Mouse (Mus musculus) adipose tissue, adult 10 weeks (tissue): Measurements from ENCODE around the gene Jmjd7. TPM values are rescaled to one million over a fixed set of nuclear protein-coding genes. Genes with fewer than 3 reads are reported as not detected.

Source experiments
- polyA plus RNA-seq: library from polyadenylated mRNA; stranded (reverse); fragments of 350-450 nt; fragmentation: Illumina TruSeq; extraction: RNeasy Lipid Tissue Mini Kit (QIAGEN cat#74804); gene quantifications from one replicate; pipeline ENCODE4 v1.2.3, GENCODE M21; 2014; ENCODE audit warnings: low read depth, low replicate concordance

The Jmjd7 gene
- 7.0 TPM for polyA plus RNA-seq

DNA sequence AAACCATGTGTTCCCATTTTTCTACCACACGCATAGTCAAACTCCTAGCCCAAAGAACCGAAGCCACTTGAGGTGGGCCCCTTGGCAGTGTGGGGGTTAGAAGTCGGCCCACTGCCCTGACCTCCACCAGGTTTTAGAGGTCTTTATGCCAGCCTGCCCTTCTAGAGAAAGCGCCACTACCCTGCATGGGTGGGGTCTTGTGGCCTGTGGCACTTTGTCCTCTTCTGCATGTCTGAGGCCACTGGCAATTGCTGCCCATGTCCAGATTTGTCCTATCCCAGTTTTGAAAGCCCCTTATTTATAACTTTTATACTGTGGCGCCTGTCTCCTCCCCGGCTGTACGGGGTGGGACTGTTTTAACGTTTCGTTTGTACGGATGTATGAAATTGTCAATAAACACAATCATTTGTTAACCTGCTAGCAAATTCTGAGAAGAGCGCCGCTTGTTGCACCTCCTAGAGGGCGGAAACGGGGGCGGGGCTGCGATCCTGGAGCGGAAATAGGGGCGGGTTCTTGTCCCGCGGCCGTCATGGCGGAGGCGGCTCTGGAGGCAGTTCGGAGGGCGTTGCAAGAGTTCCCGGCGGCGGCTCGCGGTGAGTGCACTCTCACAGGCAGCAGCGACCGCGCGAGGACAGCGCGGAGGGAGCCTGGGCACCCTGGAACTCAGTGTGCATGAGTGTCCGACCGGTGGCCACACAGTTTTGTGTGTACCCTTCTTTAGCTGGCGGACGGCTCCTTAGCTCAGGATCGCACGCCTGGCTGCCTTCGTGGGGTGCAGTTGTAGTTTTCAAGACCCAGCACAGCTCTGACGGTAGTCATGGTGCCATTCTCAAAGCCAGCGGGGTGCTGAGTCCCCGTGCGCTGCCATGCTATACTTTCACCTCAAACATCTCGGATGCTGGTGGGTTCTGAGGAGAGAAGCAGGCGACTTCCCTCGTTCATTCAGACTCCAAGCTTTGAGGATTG is at the start of gene Jmjd7, which contains the start of gene Gm28042:
Gene Jmjd7, plus strand, starts transcription at position 500 of the 966 bp plus-strand sequence.
Gene Gm28042, plus strand, starts transcription at position 510 of the 966 bp plus-strand sequence.

DNA sequence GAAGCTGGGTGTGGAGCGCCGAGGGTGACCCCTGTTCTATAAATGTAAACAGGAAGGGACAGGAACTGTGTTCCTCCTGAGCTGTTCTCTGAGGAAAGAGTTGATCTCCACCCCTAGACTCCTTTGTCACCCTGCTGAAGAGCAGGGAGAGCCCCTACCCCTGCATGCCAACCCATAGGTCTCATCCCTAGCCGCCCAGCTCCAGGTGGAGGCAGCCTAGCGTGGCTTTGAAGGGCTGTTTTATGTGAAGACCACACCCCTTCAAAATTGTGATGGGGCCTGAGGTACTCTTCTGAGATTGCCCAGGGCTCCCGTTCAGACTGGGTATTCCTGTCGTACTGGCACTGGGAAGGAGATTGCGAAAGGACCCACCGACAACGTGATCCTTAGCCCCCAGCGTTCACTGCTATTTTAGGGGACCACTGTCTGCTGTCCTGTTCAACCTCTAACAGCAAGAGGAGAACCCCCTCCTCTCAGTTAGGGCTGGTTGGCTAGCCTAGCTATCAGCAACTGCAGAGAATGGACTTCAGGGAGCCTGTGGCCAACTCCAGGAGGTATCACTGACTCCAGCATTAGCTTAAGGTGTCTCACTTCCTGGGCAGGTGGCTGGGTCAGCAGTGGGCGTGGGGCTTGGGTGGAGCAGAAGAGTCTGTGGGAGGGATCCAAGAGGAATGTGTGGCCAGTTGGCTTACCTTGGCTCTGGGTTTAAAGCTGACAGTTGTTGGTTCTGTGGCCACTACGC is 5.6 kb downstream of the Jmjd7 start, which contains the start of gene Pla2g4b:
Gene Pla2g4b, plus strand, starts transcription at position 692 of the 742 bp plus-strand sequence.

Other genes starting within 250 kb of the Jmjd7 start
- 10.5 TPM for gene Rpap1, start 239.9 kb upstream of the Jmjd7 start, polyA plus RNA-seq
- gene Tyro3, start 229.8 kb upstream of the Jmjd7 start, polyA plus RNA-seq: 4.2 TPM
- 21.2 TPM for gene Mga, start 130.3 kb upstream of the Jmjd7 start, polyA plus RNA-seq
- gene Mapkbp1, start 54.8 kb upstream of the Jmjd7 start, polyA plus RNA-seq: 28.3 TPM
- 2.1 TPM for gene Gm28042, start within 50 bp of the Jmjd7 start, polyA plus RNA-seq
- gene Pla2g4b, start 5.9 kb downstream of the Jmjd7 start, polyA plus RNA-seq: 2.6 TPM
- 26.5 TPM for gene Ehd4, start 127.1 kb downstream of the Jmjd7 start, polyA plus RNA-seq
- gene Pla2g4e, start 217.9 kb downstream of the Jmjd7 start, polyA plus RNA-seq: 0.15 TPM